Mouse (Mus musculus) forebrain, embryonic 11.5 days (tissue): ENCODE results near the gene Zmiz1. TPM values are rescaled to one million over a fixed set of nuclear protein-coding genes. Genes with fewer than 3 reads are reported as not detected.

Source experiments
- ATAC-seq: fragments of 200-750 bp; cut with Nextera tagmentation; replicated peaks from 2 replicates; pipeline ENCODE4 v1.8.0; 2017; ENCODE audit warnings: moderate TSS enrichment; ENCODE audit not compliant: low FRiP score
- DNase-seq: peaks from one replicate; pipeline ENCODE4 v3.0.0-alpha.2; 2017; ENCODE audit warnings: low spot score
- H3K27ac ChIP-seq: fragments of 300-500 bp; sonication (generic); 2 replicates; pipeline ENCODE4 v1.5.1; 2014; ENCODE audit warnings: low read depth, low read length
- H3K27me3 ChIP-seq: fragments of 300-500 bp; sonication (generic); 2 replicates; pipeline ENCODE4 v1.6.1; 2014; ENCODE audit warnings: mild to moderate bottlenecking, low read length, mixed read lengths; ENCODE audit not compliant: control insufficient read depth, insufficient read depth
- H3K36me3 ChIP-seq: fragments of 300-500 bp; sonication (generic); 2 replicates; pipeline ENCODE4 v1.6.1; 2014; ENCODE audit warnings: mild to moderate bottlenecking, low read length, moderate library complexity, mixed read lengths; ENCODE audit not compliant: control insufficient read depth, insufficient read depth
- H3K4me1 ChIP-seq: fragments of 300-500 bp; sonication (generic); replicated peaks from 2 replicates; pipeline ENCODE4 v1.6.1; 2014; ENCODE audit warnings: low read length, mixed read lengths; ENCODE audit not compliant: control insufficient read depth, insufficient read depth
- H3K4me2 ChIP-seq: fragments of 300-500 bp; sonication (generic); 2 replicates; pipeline ENCODE4 v1.6.1; 2014; ENCODE audit warnings: low read depth, mild to moderate bottlenecking, low read length, moderate library complexity, mixed read lengths; ENCODE audit not compliant: severe bottlenecking
- H3K4me3 ChIP-seq: fragments of 300-500 bp; sonication (generic); 2 replicates; pipeline ENCODE4 v1.5.1; 2014; ENCODE audit warnings: low read depth, low read length
- H3K9ac ChIP-seq: fragments of 300-500 bp; sonication (generic); 2 replicates; pipeline ENCODE4 v1.6.1; 2014; ENCODE audit warnings: low read length
- H3K9me3 ChIP-seq: fragments of 300-500 bp; sonication (generic); 2 replicates; pipeline ENCODE4 v1.6.1; 2016; ENCODE audit warnings: low read length, mixed read lengths; ENCODE audit not compliant: control insufficient read depth
- WGBS: fragments of 180-500 bp; shearing (Covaris S2); extraction: QIAGEN DNeasy Blood & Tissue Kit; methylation state at CpG from one replicate; pipeline ENCODE4 v1.1.7; 2014; 5-methylcytosine and 5-hydroxymethylcytosine counted together
- polyA plus RNA-seq: library from polyadenylated mRNA; unstranded; fragments of >200 nt; fragmentation: Nextera tagmentation; extraction: Ambion mirVana; gene quantifications from 2 replicates; pipeline ENCODE4 v1.2.1, GENCODE M21; 2014

The Zmiz1 gene
- polyA plus RNA-seq, 1 experiment from 2014 or later = 71.2 TPM

DNA sequence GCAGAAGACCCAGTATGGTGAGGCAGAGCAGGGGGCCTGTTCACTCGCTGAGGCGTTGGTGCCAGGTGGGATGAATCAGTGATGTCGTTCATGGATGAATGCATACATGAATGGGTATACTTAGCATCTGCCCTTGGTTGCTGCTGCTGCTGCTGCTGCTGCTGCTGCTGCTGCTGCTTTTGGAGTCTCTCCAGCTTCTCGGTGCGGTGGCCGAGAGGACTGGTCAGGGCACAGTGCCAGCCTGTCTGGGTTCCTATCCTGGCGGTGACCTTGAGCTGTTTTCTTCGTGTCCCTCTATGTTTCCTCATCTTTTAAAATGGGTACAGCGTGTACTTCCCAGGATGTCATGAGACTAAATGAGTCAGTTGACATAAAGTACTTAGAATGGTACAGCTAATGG lies 56.9 kb downstream of the Zmiz1 start:
- DNase-seq (no peak), ATAC-seq (no peak)
- no peak overlapping the region for H3K9ac ChIP-seq
- H3K36me3 ChIP-seq = no peaks in the 10 kb centered on the region; the same call in 1 of the 2 replicates
- peaks cover 38% of the 10 kb centered on the region for H3K4me1 ChIP-seq
- 88% methylated on average over 9 of the region's 9 CpGs for WGBS
- no peaks in the 10 kb centered on the region for H3K9me3 ChIP-seq
- no peaks in the 10 kb centered on the region for H3K27me3 ChIP-seq
- H3K4me3 ChIP-seq = no peak overlapping the region
- no peak overlapping the region for H3K4me2 ChIP-seq
- no peak overlapping the region for H3K27ac ChIP-seq

- H3K4me1 ChIP-seq = peaks cover 39% of the 10 kb centered on the region
- ATAC-seq (no peak), DNase-seq (no peak)
- WGBS = 69% methylated on average over 13 of the region's 13 CpGs
- no peak overlapping the region for H3K4me2 ChIP-seq
- no peak overlapping the region for H3K27ac ChIP-seq
- H3K27me3 ChIP-seq = no peaks in the 10 kb centered on the region
- H3K4me3 ChIP-seq = no peak overlapping the region
- H3K36me3 ChIP-seq = no peaks in the 10 kb centered on the region; the same call in 1 of the 2 replicates
- H3K9ac ChIP-seq = no peak overlapping the region
- H3K9me3 ChIP-seq = no peaks in the 10 kb centered on the region
Measured at GRCm38 (mm10) chr14:25516640-25517591, 57.9 kb downstream of the Zmiz1 start.

- H3K9me3 ChIP-seq = no peaks in the 10 kb centered on the region
- H3K36me3 ChIP-seq = no peaks in the 10 kb centered on the region; the same call in 1 of the 2 replicates
- WGBS = 91% methylated on average over 5 of the region's 5 CpGs
- no peak overlapping the region for H3K4me2 ChIP-seq
- no peak overlapping the region for H3K4me3 ChIP-seq
- H3K9ac ChIP-seq = no peak overlapping the region
- no peak for DNase-seq
- no peak overlapping the region for H3K27ac ChIP-seq
- H3K4me1 ChIP-seq = peaks cover 31% of the 10 kb centered on the region
- H3K27me3 ChIP-seq = no peaks in the 10 kb centered on the region
- no peak for ATAC-seq
Measured at GRCm38 (mm10) chr14:25518645-25519044, 59.7 kb downstream of the Zmiz1 start.

- Histone ChIP-seq H3K4me2 (no peak overlapping the region), H3K36me3 (no peaks in the 10 kb centered on the region; the same call in 1 of the 2 replicates), H3K27ac (no peak overlapping the region), H3K4me3 (no peak overlapping the region), H3K4me1 (peaks cover 31% of the 10 kb centered on the region), H3K27me3 (no peaks in the 10 kb centered on the region), H3K9ac (no peak overlapping the region), H3K9me3 (no peaks in the 10 kb centered on the region)
- WGBS = 62% methylated on average over 4 of the region's 4 CpGs
- ATAC-seq = 0 out of 2 replicates have a peak, but pooled peaks have one; percentile 6
- no peak for DNase-seq
Measured at GRCm38 (mm10) chr14:25519656-25520055, 60.7 kb downstream of the Zmiz1 start.

DNA sequence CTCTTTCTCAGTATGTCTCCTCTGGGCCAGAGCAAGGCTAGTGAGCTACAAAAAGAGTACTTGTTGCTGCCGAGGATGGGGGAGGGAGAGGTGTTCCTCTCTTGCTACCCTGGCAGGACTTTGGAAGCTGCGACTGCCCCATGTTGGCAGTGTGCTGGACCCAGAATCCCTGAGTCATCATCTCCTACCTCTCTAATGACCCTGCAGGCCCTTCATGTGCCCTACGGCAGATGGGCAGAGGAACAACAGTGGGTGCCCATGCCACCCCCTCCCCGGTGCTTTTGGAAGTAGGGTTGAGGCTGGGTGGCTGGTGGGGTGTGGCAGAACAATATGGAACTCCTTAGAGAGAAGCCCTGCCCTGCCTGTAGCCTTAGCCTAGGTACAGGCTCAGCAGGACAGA lies 61.6 kb downstream of the Zmiz1 start:
- Histone ChIP-seq H3K4me3 (no peak overlapping the region), H3K4me2 (no peak overlapping the region), H3K9me3 (no peaks in the 10 kb centered on the region), H3K9ac (no peak overlapping the region), H3K36me3 (no peaks in the 10 kb centered on the region; the same call in 1 of the 2 replicates), H3K4me1 (peaks cover 29% of the 10 kb centered on the region), H3K27me3 (no peaks in the 10 kb centered on the region), H3K27ac (no peak overlapping the region)
- ATAC-seq = no peak
- no peak for DNase-seq
- 74% methylated on average over 4 of the region's 4 CpGs for WGBS

DNA sequence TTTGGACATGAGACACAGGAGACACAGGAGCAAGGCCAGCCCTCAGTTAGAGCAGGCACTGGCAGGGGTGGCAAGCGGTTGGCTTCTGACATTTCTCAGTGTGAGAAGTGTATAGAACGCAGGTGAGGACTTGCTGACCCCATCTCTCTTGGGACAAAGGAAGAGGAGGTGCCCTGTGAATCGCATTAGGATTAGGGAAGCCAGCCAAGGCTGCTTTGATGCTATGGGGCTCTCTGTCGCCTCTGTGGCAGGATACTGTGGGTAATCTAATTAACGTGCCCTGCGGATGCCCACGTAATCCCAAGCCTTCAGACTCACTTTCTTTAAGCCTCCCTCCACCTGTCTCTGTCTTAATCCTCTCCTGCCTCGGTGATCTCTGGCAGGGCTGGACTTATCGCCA lies 62.0 kb downstream of the Zmiz1 start:
- DNase-seq = no peak
- Histone ChIP-seq H3K27me3 (no peaks in the 10 kb centered on the region), H3K27ac (0 out of 2 replicates have a peak overlapping the region, but pooled peaks have one; percentile 10), H3K9ac (no peak overlapping the region), H3K9me3 (no peaks in the 10 kb centered on the region), H3K4me1 (peaks cover 26% of the 10 kb centered on the region), H3K4me3 (no peak overlapping the region), H3K4me2 (no peak overlapping the region), H3K36me3 (no peaks in the 10 kb centered on the region; the same call in 1 of the 2 replicates)
- WGBS = 17% methylated on average over 9 of the region's 9 CpGs
- no peak for ATAC-seq

DNA sequence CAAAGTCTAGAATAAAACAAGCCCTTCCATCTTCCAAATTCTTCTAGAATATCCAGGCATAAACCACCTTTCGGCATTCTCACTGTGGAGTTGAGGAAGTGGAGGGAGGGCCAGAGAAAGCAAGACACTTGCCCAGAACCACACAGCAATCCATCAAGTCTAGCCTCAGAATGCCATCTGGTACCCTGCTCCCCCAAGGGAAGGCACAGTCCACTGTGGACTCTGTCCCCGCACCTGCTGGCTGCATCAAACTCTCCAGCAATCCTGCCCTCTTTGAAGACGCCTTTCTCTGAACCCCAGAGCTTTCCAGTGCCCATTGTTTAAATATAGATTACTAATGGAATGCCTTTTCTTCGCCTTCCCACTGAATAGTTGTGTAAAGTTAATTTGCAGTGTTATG lies 62.5 kb downstream of the Zmiz1 start:
- H3K4me2 ChIP-seq = no peak overlapping the region
- no peak overlapping the region for H3K9ac ChIP-seq
- no peaks in the 10 kb centered on the region for H3K9me3 ChIP-seq
- ATAC-seq = no peak
- H3K4me1 ChIP-seq = peaks cover 26% of the 10 kb centered on the region
- peak overlapping the region; percentile 10; the same call in 1 of the 2 replicates for H3K27ac ChIP-seq
- WGBS = 55% methylated on average over 4 of the region's 4 CpGs
- no peak for DNase-seq
- no peaks in the 10 kb centered on the region; the same call in 1 of the 2 replicates for H3K36me3 ChIP-seq
- no peaks in the 10 kb centered on the region for H3K27me3 ChIP-seq
- H3K4me3 ChIP-seq = no peak overlapping the region

DNA sequence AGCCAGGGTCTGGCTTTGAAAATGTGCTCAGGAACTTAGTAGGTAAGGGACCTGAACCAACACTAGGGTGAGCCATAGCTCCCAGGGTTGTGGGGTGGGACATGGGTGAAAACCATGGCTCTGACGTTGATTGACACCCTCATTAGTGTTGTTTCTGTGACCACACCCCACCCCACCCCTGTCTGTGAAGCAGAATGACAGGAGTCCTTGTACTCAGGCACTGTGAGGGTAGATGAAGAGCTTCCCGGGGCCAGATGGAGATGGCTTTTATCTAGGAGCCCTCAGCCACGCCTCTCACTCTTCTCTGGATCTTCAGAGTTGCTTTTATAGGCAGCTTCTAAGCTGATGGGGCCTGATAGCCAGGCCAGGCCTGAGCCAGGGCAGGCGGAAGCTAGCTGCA lies 63.4 kb downstream of the Zmiz1 start:
- H3K36me3 ChIP-seq = no peaks in the 10 kb centered on the region; the same call in 1 of the 2 replicates
- DNase-seq (no peak), ATAC-seq (no peak)
- no peak overlapping the region for H3K9ac ChIP-seq
- H3K27me3 ChIP-seq = no peaks in the 10 kb centered on the region
- no peak overlapping the region for H3K4me3 ChIP-seq
- H3K4me1 ChIP-seq = peaks cover 23% of the 10 kb centered on the region
- H3K27ac ChIP-seq = no peak overlapping the region
- H3K4me2 ChIP-seq = no peak overlapping the region
- 37% methylated on average over 4 of the region's 4 CpGs for WGBS
- H3K9me3 ChIP-seq = no peaks in the 10 kb centered on the region
